Mouse (Mus musculus): Measurements from ENCODE around the gene Klhdc3. TPM values are rescaled to one million over a fixed set of nuclear protein-coding genes. Genes with fewer than 3 reads are reported as not detected.

Gene Klhdc3
- polyA plus RNA-seq, 1 experiment, result 58.6 TPM

DNA sequence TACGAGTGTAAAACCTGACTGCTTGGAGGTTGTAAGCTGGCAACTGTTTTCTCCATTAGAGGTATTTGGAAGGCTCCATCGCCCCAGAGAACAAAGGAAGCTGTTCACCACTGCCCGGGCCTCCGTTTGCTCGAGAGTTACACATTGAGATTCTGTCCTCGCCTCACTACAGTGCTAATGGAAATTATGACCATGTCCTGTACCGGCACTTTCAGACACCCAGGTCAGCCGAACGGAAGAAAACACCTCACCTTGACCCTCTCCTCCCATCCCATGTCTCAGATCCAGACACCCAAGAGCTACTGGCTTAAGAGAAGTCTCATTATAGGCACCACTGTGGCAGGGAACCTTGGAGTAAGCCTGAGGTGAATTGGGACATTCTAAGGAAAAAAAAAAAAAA is 33.1 kb upstream of the Klhdc3 start:
- H3K4me3 ChIP-seq (ENCODE audit: insufficient read depth, poor library complexity, severe bottlenecking), result no peak overlapping the region
- H3K79me2 ChIP-seq (ENCODE audit: control insufficient read depth, insufficient read depth), result peaks cover 27% of the 10 kb centered on the region
- peaks cover 20% of the 10 kb centered on the region for H3K36me3 ChIP-seq (ENCODE audit: control insufficient read depth, insufficient read depth)
- no peak overlapping the region for H3ac ChIP-seq (ENCODE audit: control insufficient read depth, insufficient read length, low read depth)
- TF ChIP-seq USF1 (IDR thresholded peaks at IDR 0.05; ENCODE audit: low read depth), result no peak
- no peak for TF ChIP-seq CTCF (IDR thresholded peaks at IDR 0.05; ENCODE audit: control insufficient read depth, insufficient read depth, insufficient read length)
- TF ChIP-seq CEBPB (IDR thresholded peaks at IDR 0.05; ENCODE audit: low read depth), result no peak
- no peak for TF ChIP-seq FOSL1 (IDR thresholded peaks at IDR 0.05; ENCODE audit: insufficient read depth, low read length, poor library complexity, severe bottlenecking)
- no peak for TF ChIP-seq MYOG (IDR thresholded peaks at IDR 0.05; ENCODE audit: control insufficient read depth, extremely low read depth, insufficient read length)
- no peak for TF ChIP-seq MAX (IDR thresholded peaks at IDR 0.05)
- no peak for TF ChIP-seq MYOD1 (IDR thresholded peaks at IDR 0.05; ENCODE audit: control insufficient read depth, insufficient read length, low read depth)
- H3K27me3 ChIP-seq (ENCODE audit: control insufficient read depth, insufficient read depth, insufficient read length), result no peaks in the 10 kb centered on the region
- H3K79me3 ChIP-seq (ENCODE audit: low read depth), result peaks cover 12% of the 10 kb centered on the region

DNA sequence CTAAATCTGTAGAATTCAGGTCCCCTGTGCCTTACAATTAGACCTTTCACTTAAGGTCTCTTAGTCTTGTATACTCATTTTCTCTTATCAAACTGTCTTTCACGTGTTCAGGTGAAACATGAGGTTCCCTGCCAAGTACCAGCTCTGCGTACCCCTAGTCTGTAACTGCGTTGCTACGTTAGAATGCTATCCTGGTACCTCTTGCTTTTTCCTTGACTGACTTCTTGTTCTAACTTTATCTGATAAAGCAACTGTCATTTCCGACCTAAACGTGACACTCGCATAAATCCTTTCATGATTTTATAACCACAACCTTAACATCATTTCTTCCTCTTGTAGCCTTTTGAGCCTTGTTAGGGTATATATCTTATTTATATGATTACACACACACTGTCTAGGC is 31.7 kb upstream of the Klhdc3 start:
- Histone ChIP-seq H3K4me3 (ENCODE audit: insufficient read depth, poor library complexity, severe bottlenecking) (peak overlapping the region; percentile 83), H3K27me3 (ENCODE audit: control insufficient read depth, insufficient read depth, insufficient read length) (no peaks in the 10 kb centered on the region), H3ac (ENCODE audit: control insufficient read depth, insufficient read length, low read depth) (peak overlapping the region; percentile 100), H3K79me2 (ENCODE audit: control insufficient read depth, insufficient read depth) (peaks cover 27% of the 10 kb centered on the region), H3K36me3 (ENCODE audit: control insufficient read depth, insufficient read depth) (peaks cover 20% of the 10 kb centered on the region), H3K79me3 (ENCODE audit: low read depth) (peaks cover 12% of the 10 kb centered on the region)
- TF ChIP-seq MYOG (IDR thresholded peaks at IDR 0.05; ENCODE audit: control insufficient read depth, extremely low read depth, insufficient read length), result no peak
- no peak for TF ChIP-seq FOSL1 (IDR thresholded peaks at IDR 0.05; ENCODE audit: insufficient read depth, low read length, poor library complexity, severe bottlenecking)
- TF ChIP-seq MYOD1 (IDR thresholded peaks at IDR 0.05; ENCODE audit: control insufficient read depth, insufficient read length, low read depth), result no peak
- TF ChIP-seq CTCF (IDR thresholded peaks at IDR 0.05; ENCODE audit: control insufficient read depth, insufficient read depth, insufficient read length), result no peak
- no peak for TF ChIP-seq USF1 (IDR thresholded peaks at IDR 0.05; ENCODE audit: low read depth)
- no peak for TF ChIP-seq CEBPB (IDR thresholded peaks at IDR 0.05; ENCODE audit: low read depth)
- TF ChIP-seq MAX (IDR thresholded peaks at IDR 0.05), result no peak

DNA sequence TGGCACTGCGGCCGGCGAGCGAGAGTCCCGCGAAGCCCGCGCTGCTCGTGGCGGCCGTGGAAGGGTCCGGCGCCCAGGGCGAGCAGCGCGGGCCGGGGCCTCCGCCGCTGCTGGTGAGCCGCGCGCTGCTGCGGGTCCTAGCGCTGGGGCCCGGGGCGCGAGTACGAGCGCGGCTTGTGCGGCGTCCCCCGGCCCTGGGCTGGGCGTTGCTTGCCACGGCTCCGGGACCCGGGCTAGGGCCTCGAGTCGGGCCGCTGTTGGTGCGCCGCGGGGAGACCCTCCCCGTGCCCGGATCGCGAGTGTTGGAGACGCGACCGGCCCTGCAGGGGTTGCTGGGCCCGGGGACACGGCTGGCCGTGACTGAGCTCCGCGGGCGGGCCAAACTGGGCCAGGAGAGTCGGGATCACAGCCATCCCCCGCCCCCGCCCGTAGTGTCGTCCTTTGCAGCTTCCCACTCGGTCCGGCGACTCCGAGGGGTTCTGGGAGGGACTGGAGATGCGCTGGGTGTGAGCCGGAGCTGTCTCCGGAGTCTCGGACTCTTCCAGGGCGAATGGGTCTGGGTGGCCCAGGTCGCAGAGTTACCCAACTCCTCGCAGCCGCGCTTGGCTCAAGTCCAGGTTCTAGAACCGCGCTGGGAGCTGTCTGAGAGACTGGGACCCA is 31.0 kb upstream of the Klhdc3 start:
- H3K79me3 ChIP-seq (ENCODE audit: low read depth), result peaks cover 12% of the 10 kb centered on the region
- TF ChIP-seq USF1 (IDR thresholded peaks at IDR 0.05; ENCODE audit: low read depth) (no peak), CTCF (IDR thresholded peaks at IDR 0.05; ENCODE audit: control insufficient read depth, insufficient read depth, insufficient read length) (no peak), FOSL1 (IDR thresholded peaks at IDR 0.05; ENCODE audit: insufficient read depth, low read length, poor library complexity, severe bottlenecking) (no peak), MYOG (IDR thresholded peaks at IDR 0.05; ENCODE audit: control insufficient read depth, extremely low read depth, insufficient read length) (no peak), MYOD1 (IDR thresholded peaks at IDR 0.05; ENCODE audit: control insufficient read depth, insufficient read length, low read depth) (no peak), MAX (IDR thresholded peaks at IDR 0.05) (no peak), CEBPB (IDR thresholded peaks at IDR 0.05; ENCODE audit: low read depth) (no peak)

DNA sequence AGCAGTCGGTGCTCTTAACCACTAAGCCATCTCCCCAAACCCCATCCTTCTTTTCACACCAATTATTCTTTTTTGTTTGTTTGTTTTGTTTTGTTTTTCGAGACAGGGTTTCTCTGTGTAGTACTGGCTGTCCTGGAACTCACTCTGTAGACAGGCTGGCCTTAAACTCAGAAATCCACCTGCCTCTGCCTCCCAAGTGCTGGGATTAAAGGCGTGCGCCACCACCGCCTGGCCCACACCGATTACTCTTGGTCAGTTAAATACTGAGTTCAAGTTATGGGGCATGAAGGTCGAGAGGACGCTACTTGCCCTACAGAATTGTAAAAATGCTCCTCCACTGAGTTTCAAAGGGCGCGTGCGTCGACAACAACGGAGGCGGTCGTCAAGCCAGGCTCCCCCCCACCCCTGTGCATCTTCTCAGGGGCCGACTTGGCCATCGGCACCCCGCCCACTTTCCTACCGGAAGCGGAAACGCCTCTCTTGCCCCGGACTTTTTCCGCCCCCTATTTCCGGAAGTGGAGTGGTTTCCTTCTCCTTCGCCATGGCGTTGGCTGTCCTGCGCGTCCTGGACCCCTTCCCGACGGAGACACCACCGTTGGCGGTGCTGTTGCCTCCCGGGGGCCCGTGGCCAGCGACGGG is 30.4 kb upstream of the Klhdc3 start, which contains the start of gene Pex6:
TSS of gene Pex6 (plus strand) at position 505 of the 639 bp plus-strand sequence.
- Histone ChIP-seq H3K27me3 (ENCODE audit: control insufficient read depth, insufficient read depth, insufficient read length) (no peaks in the 10 kb centered on the region), H3ac (ENCODE audit: control insufficient read depth, insufficient read length, low read depth) (peak within 1 kb of the TSS; percentile 100), H3K36me3 (ENCODE audit: control insufficient read depth, insufficient read depth) (peaks cover 20% of the 10 kb centered on the region), H3K79me2 (ENCODE audit: control insufficient read depth, insufficient read depth) (peaks cover 27% of the 10 kb centered on the region), H3K79me3 (ENCODE audit: low read depth) (peaks cover 12% of the 10 kb centered on the region), H3K4me3 (ENCODE audit: insufficient read depth, poor library complexity, severe bottlenecking) (peak within 1 kb of the TSS; percentile 83)
- TF ChIP-seq MAX (IDR thresholded peaks at IDR 0.05), result peak; percentile 45
- no peak for TF ChIP-seq CEBPB (IDR thresholded peaks at IDR 0.05; ENCODE audit: low read depth)
- TF ChIP-seq MYOG (IDR thresholded peaks at IDR 0.05; ENCODE audit: control insufficient read depth, extremely low read depth, insufficient read length), result no peak

More for the DNA sequence above, 31.0 kb upstream of the Klhdc3 start:
- Histone ChIP-seq H3ac (ENCODE audit: control insufficient read depth, insufficient read length, low read depth) (peak overlapping the region; percentile 100), H3K79me2 (ENCODE audit: control insufficient read depth, insufficient read depth) (peaks cover 27% of the 10 kb centered on the region), H3K4me3 (ENCODE audit: insufficient read depth, poor library complexity, severe bottlenecking) (peak overlapping the region; percentile 83), H3K36me3 (ENCODE audit: control insufficient read depth, insufficient read depth) (peaks cover 20% of the 10 kb centered on the region), H3K27me3 (ENCODE audit: control insufficient read depth, insufficient read depth, insufficient read length) (no peaks in the 10 kb centered on the region)

DNA sequence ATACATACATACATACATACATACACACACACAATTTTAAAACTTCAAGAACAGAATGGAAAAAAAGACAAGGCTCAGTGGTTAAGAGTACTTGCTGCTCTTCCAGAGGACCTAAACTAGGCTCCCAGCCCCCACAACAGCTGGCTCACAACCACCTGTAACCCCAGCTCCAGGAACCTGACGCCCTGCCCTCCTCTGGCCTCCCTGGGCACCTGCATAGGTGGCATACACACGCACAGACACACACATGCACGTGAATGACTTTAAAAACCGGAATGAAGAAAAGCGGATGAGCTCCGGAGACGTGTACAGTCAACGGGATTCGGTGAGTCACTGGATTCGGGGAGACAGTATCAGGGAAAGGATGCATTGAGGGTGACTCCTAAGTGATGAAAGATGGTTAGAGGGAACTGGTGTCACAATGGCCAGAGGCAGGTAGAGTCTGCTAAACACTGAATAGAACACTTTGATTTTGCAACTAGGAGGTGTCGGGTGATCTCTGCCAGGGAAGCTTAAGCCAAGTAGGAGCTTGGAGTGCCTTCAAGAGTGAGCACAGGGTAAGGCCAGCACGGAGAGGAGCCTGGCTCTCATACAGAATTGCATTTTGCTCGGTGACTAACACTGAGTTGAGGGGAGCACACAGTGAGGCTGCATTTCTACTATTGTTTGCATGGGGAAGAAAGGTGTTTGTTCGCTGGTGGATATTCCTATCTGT is 25.8 kb upstream of the Klhdc3 start:
- peaks cover 36% of the 10 kb centered on the region for H3K79me2 ChIP-seq (ENCODE audit: control insufficient read depth, insufficient read depth)
- no peaks in the 10 kb centered on the region for H3K27me3 ChIP-seq (ENCODE audit: control insufficient read depth, insufficient read depth, insufficient read length)
- peaks cover 22% of the 10 kb centered on the region for H3K79me3 ChIP-seq (ENCODE audit: low read depth)
- no peak overlapping the region for H3ac ChIP-seq (ENCODE audit: control insufficient read depth, insufficient read length, low read depth)
- no peak for TF ChIP-seq CEBPB (IDR thresholded peaks at IDR 0.05; ENCODE audit: low read depth)
- no peak for TF ChIP-seq USF1 (IDR thresholded peaks at IDR 0.05; ENCODE audit: low read depth)
- TF ChIP-seq MYOD1 (IDR thresholded peaks at IDR 0.05; ENCODE audit: control insufficient read depth, insufficient read length, low read depth), result no peak
- no peak for TF ChIP-seq MYOG (IDR thresholded peaks at IDR 0.05; ENCODE audit: control insufficient read depth, extremely low read depth, insufficient read length)
- no peak for TF ChIP-seq FOSL1 (IDR thresholded peaks at IDR 0.05; ENCODE audit: insufficient read depth, low read length, poor library complexity, severe bottlenecking)
- no peak for TF ChIP-seq MAX (IDR thresholded peaks at IDR 0.05)
- no peak for TF ChIP-seq CTCF (IDR thresholded peaks at IDR 0.05; ENCODE audit: control insufficient read depth, insufficient read depth, insufficient read length)
- H3K4me3 ChIP-seq (ENCODE audit: insufficient read depth, poor library complexity, severe bottlenecking), result no peak overlapping the region
- no peaks in the 10 kb centered on the region for H3K36me3 ChIP-seq (ENCODE audit: control insufficient read depth, insufficient read depth)

All from C2C12 (cell line).